Mouse (Mus musculus) neural tube, embryonic 10.5 days (tissue): Measurements from ENCODE around the gene Myd88.

Experiments used
- DNase-seq: peaks from one replicate; pipeline ENCODE4 v3.0.0-alpha.2; 2017; ENCODE audit warnings: low spot score; ENCODE audit errors: extremely low spot score

Myd88 gene

GRCm38 (mm10) chr9:119340212-119340580 is 1.0 kb downstream of the Myd88 start:
- peak; percentile 20 for DNase-seq

GRCm38 (mm10) chr9:119339558-119340211 is 1.5 kb downstream of the Myd88 start, which contains the start of gene Acaa1a:
Acaa1a (plus strand) TSS chr9:119339676.
- peak; percentile 52 for DNase-seq

GRCm38 (mm10) chr9:119339106-119339505 is 2.1 kb downstream of the Myd88 start:
- no peak for DNase-seq

- DNase-seq = no peak
Observed at GRCm38 (mm10) chr9:119338350-119338749, 2.9 kb downstream of the Myd88 start.

- DNase-seq = no peak
Observed at GRCm38 (mm10) chr9:119337842-119338241, 3.4 kb downstream of the Myd88 start.

- DNase-seq = no peak
Observed at GRCm38 (mm10) chr9:119335571-119335970, 5.6 kb downstream of the Myd88 start.

- DNase-seq = no peak
Observed at GRCm38 (mm10) chr9:119334834-119335233, 6.4 kb downstream of the Myd88 start.

- DNase-seq = no peak
Observed at GRCm38 (mm10) chr9:119334324-119334723, 6.9 kb downstream of the Myd88 start.

GRCm38 (mm10) chr9:119330186-119330963 is 10.8 kb downstream of the Myd88 start:
- DNase-seq = no peak

GRCm38 (mm10) chr9:119328488-119328887 is 12.7 kb downstream of the Myd88 start:
- DNase-seq = no peak

- DNase-seq = no peak
Observed at GRCm38 (mm10) chr9:119324130-119324529, 17.1 kb downstream of the Myd88 start.

GRCm38 (mm10) chr9:119323260-119323645 is 18.0 kb downstream of the Myd88 start:
- DNase-seq = no peak

GRCm38 (mm10) chr9:119322289-119323259 is 18.6 kb downstream of the Myd88 start, which contains the start of gene Oxsr1:
Oxsr1 (minus strand) TSS chr9:119322427.
- DNase-seq = peak; percentile 98

GRCm38 (mm10) chr9:119321392-119322229 is 19.6 kb downstream of the Myd88 start:
- peak; percentile 70 for DNase-seq

- no peak for DNase-seq
Observed at GRCm38 (mm10) chr9:119320946-119321345, 20.3 kb downstream of the Myd88 start.

GRCm38 (mm10) chr9:119320446-119320845 is 20.8 kb downstream of the Myd88 start:
- no peak for DNase-seq

GRCm38 (mm10) chr9:119318891-119319290 is 22.3 kb downstream of the Myd88 start:
- DNase-seq = no peak

- no peak for DNase-seq
Observed at GRCm38 (mm10) chr9:119313096-119313495, 28.1 kb downstream of the Myd88 start.

- no peak for DNase-seq
Observed at GRCm38 (mm10) chr9:119309067-119309466, 32.1 kb downstream of the Myd88 start.

- no peak for DNase-seq
Observed at GRCm38 (mm10) chr9:119305863-119306262, 35.3 kb downstream of the Myd88 start.

- DNase-seq = no peak
Observed at GRCm38 (mm10) chr9:119298563-119298962, 42.6 kb downstream of the Myd88 start.
